Mouse (Mus musculus) left cerebral cortex, postnatal 25 days (tissue): Measurements from ENCODE around the gene Olfr1390. TPM values are rescaled to one million over a fixed set of nuclear protein-coding genes. Genes with fewer than 3 reads are reported as not detected.
"Not testable (repeated sequence)": the region's sequence is repeated elsewhere in the genome, so short reads cannot be mapped to it uniquely, and the experiment has no call there.

ENCODE experiments used
- DNase-seq, 2 experiments: peaks; one replicate each; pipeline ENCODE4 v3.0.0; 2022; ENCODE audit warnings: low spot score in 2 of 2, mixed read lengths in 1 of 2
- intact Hi-C: fragments of 180-260 bp; cut with DNase I; formaldehyde crosslinking; loops from one replicate; pipeline ENCODE4 v1.15.1; 2025
- total RNA-seq, 2 experiments: library from RNA; stranded (reverse); gene quantifications; 2 replicates each; pipeline ENCODE4 v1.2.3; 2021

Olfr1390 gene
- not detected for total RNA-seq

DNA sequence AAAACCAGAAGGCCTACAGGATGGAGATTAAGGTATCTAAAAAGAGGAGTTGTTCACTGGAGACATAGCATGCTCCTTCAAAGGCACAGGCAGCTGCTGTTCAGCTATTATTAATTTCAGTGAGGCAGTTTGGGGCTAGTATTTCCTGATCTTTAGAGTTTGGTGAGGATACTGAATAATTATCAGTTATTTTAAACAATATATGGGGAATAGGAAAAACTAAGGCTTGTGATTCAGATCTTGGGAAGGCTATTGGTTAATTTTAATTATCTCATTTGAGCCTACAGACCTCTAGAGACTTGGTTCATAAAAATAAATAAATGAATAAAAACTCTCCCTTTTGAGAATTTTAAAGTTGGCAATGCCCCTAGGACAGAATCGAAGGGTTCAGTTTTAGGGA, at the start of gene Olfr1390:
TSS of gene Olfr1390 (plus strand) at position 301 of the 400 bp plus-strand sequence.
- intact Hi-C loops = no loop called here
- DNase-seq = no peak

DNA sequence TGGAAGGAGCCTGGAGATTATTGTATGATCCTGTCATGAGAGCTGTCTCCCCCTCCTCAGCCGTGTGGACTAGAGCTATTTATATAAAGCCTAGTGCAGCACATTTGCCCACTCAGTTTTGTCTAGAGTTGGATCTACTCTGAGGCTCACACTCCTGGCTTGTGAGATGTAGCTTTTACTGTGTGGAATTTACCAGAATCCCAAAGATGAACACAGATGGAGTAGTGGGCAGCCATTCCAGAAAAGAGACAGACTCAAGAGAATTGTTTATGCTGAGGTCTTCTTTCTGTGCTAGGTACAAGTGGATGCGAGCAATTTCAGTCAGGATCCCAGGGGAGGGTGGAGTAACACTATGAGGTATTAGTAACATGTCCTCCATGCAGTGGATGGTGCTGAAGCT, 47.7 kb upstream of the Olfr1390 start:
- intact Hi-C loops = loop anchor here (2.0 kb wide), 1 partner anchor 40 kb away; no protein-coding TSS in a partner anchor

DNA sequence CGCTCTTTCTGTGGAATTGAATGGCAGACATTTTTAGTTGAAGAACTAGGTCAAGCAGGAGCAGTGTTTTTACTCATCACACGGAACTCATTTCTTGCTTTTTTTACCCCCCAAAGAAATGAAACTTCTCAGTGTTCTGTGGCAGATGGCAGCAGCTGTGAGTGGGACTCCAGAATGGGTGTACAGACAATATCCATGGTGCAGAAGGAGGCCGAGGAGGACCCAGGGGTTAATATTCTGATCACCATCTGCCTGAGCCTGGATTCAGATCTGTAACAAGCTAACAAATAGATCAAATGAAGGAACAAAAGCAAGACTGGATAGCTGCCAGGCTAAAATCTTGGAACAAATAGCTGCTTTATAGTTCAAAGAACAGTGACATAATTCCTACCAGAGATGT, 42.2 kb upstream of the Olfr1390 start:
- intact Hi-C loops = loop anchor here (2.0 kb wide), 2 partner anchors 14 to 36 kb away; no protein-coding TSS in a partner anchor
- DNase-seq = peak; percentile 53 to 87

More for the DNA sequence above, 47.7 kb upstream of the Olfr1390 start:
- DNase-seq = peak; percentile 31 to 90

DNA sequence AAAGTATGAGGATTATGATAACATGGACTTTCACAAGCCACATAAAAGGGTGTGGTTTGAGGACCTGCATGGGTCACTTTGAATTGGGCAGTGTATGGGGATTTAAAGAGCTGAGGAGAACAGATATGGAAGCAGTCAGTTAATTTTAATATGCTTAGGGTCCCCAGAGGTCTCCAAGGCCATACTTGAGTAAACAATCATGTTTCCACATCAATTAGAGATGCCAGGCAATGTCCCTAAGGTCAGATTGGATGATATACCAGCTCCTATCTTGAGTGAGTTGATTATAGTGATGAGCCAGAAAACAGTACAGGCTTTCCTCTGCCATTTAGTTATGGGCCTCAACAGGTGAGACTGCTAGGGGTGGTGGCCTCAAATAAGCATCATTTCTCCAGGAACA, 30.5 kb upstream of the Olfr1390 start, which contains the start of gene Olfr10:
TSS of gene Olfr10 (plus strand) at position 301 of the 400 bp plus-strand sequence.
- intact Hi-C loops = no loop called here
- no peak for DNase-seq

DNA sequence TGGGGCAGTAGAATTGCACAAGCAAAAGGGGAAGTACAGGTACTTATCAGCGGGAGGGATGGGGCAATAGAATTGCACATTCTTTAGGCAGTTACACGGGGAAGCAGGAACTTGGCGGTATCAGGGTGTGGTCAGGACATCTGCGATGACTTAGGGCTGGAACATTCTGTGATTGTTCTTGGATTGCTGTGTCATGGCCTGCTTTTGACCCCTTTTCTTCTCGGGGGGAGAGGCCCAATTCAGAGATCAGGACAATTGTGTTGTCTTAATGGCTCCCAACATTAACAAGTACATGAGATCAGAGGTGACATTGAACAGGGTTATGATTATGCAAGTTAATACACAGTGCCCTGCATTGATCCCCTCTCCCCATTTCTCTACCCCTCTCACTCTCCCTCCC, 26.4 kb upstream of the Olfr1390 start:
- intact Hi-C loops, DNase-seq: not testable (repeated sequence)

DNA sequence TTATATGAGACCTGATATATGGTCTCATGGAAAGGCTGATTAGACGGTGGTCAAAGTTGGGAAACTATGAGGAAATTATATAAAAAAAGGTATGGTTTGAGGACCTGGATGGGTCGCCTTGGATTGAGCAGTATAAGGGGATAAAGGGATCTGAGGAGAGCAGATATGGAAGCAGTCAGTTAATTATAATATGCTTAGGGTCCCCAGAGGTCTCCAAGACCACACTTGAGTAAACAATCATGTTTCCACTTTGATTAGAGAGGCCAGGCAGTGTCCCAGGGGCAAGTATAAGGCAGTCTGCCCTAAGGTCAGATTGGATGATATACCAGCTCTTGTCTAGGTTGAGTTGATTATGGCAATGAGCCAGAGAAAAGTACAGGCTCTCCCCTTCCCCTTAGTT, 12.5 kb upstream of the Olfr1390 start, which contains the start of gene Olfr1391:
TSS of gene Olfr1391 (plus strand) at position 301 of the 400 bp plus-strand sequence.
- intact Hi-C loops = no loop called here
- DNase-seq = no peak

DNA sequence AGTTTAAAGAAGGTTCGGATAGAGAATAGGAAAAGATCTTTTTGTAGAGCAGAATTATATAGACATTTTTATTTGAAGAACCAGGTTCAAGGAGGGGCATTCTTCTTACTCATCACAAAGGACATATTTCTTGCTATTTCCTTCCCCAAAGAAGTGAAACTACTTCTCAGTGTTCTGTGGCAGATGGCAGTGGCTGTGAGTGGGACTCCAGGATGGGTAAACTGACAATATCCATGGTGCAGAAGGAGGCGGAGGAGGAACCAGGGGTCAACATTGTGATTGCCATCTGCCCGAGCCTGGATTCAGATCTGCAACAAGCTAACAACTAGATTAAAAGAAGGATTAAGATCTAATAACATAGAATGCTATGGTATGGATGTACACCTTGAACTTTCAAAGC, 8.3 kb upstream of the Olfr1390 start:
- peak; percentile 13 to 76 for DNase-seq
- intact Hi-C loops = loop anchor here (2.0 to 5.0 kb wide), 2 partner anchors 40 to 191 kb away; partner anchors contain the start of gene Olfr1383

DNA sequence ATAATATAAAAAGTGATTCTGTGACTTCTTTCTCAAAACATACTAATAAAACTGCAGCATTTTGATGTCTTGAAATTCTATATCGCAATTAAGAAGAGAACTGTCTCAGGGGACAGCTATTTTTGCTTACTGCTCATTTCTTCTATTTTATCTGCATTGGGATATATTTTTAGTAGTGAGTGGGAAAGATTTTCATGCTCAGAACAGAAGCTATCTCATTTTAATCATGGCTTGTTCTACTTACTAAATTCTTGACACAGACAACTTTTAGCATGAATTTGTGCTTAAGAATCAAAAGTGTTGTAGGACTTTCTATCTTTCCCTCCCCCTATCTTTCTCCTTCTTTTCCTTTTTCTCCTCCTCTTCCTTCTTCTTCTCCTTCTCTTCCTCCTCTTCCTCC, 5.3 kb upstream of the Olfr1390 start:
- DNase-seq = peak in 1 of 2 experiments; percentile 43
- intact Hi-C loops = loop anchor here (2.0 to 5.0 kb wide), 2 partner anchors 37 to 188 kb away; partner anchors contain the start of gene Olfr1383

DNA sequence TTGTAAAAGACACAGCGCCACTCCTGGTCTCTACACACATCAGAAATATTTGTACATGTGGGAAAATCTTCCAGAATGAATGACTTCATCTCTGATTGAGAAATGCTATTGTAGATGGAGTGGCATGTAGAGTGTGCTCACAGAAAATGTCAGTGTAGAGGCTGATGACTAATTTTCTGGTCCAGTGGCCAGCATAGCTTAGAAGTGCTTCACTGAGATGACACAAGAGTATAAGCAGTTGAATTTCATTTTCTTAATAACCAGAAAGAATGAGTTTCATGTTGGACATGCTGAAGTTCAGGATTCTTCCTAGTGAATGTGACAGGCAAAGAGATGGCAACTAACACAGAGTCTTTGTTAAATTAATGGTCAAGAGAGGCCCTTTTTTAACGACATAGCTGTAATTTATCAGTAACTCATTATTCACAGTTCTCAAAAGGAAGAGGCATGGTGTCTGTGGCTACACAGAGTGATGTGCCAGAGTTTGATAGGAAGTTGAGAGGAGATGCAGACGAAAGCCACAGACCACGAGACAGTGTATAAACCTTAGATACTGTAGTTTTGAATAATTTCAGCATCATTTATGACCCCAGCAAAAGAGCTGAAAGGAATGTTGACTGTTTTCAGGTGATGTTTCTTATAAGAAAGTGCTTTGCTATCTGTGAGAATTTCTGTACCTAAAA, 2.3 kb downstream of the Olfr1390 start:
- intact Hi-C loops = no loop called here
- DNase-seq = no peak

DNA sequence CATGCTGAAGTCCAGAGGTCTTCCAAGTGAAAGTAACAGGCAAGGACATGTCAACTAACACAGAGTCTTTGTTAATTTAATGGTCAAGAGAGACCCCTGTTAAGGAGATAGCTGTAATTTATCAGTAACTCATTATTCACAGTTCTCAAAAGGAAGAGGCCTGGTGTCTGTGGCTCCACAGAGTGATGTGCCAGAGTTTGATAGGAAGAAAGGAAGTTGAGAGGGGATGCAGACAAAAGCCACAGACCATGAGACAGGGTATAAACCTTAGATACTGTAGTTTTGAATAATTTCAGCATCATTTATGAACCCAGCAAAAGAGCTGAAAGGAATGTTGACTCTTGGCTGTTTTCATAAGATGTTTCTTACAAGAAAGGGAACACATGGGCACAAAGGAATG, 48.1 kb downstream of the Olfr1390 start:
- no peak for DNase-seq
- intact Hi-C loops = loop anchor here (1.0 kb wide), 1 partner anchor 47 kb away; no protein-coding TSS in a partner anchor

DNA sequence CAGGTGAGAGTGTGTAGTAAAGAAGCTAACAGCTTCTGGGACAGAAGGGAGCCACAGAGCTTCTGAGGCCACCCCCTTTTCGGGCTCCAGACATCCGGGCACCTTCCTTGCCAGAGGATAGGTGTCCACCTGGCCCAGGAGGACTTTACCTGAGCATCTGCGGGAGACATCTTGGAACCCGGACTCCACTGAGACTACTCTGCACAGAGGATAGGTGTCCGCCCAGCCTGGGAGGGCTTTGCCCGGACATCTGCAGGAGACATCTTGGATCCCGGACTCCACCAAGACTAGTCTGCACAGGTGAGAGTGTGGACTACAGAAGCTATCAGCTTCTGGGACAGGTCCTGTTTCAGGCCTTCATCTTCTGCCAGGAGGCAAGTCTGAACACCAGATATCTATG, 51.1 kb downstream of the Olfr1390 start:
- intact Hi-C loops, DNase-seq: not testable (repeated sequence)

Other genes with a start within 250 kb of the Olfr1390 start
- gene Olfr1396, start 220.3 kb upstream of the Olfr1390 start, total RNA-seq = not detected
- not detected for gene Olfr1395, start 192.9 kb upstream of the Olfr1390 start, total RNA-seq
- gene Olfr1394, start 180.8 kb upstream of the Olfr1390 start, total RNA-seq = not detected
- gene Btnl9, start 148.0 kb upstream of the Olfr1390 start, total RNA-seq = under 1 TPM in 1 of 2 experiments, not detected in 1; 0.07 TPM
- 10 to 100 TPM; 51.8 to 58.5 TPM for gene Zfp62, start 131.9 kb upstream of the Olfr1390 start, total RNA-seq
- gene Mgat1, start 91.0 kb upstream of the Olfr1390 start, total RNA-seq = 10 to 100 TPM; 69.0 to 79.2 TPM
- gene Olfr1393, start 56.9 kb upstream of the Olfr1390 start, total RNA-seq = under 1 TPM; 0.23 to 0.34 TPM
- gene Olfr1392, start 49.9 kb upstream of the Olfr1390 start, total RNA-seq = under 1 TPM in 1 of 2 experiments, not detected in 1; 0.14 TPM
- gene Olfr10, start 30.4 kb upstream of the Olfr1390 start, total RNA-seq = not detected
- gene Olfr1391, start 12.4 kb upstream of the Olfr1390 start, total RNA-seq = not detected
- gene Olfr1389, start 87.9 kb downstream of the Olfr1390 start, total RNA-seq = not detected
- under 1 TPM; 0.18 to 0.34 TPM for gene Olfr1388, start 101.4 kb downstream of the Olfr1390 start, total RNA-seq
- gene Olfr1387, start 120.2 kb downstream of the Olfr1390 start, total RNA-seq = not detected
- not detected for gene Olfr1386, start 129.9 kb downstream of the Olfr1390 start, total RNA-seq
- not detected for gene Olfr1385, start 153.9 kb downstream of the Olfr1390 start, total RNA-seq
- gene Olfr1384, start 171.5 kb downstream of the Olfr1390 start, total RNA-seq = not detected
- gene Olfr1383, start 184.5 kb downstream of the Olfr1390 start, total RNA-seq = not detected
- gene Olfr1382, start 193.1 kb downstream of the Olfr1390 start, total RNA-seq = not detected
- gene Olfr1381, start 208.3 kb downstream of the Olfr1390 start, total RNA-seq = not detected
- not detected for gene Olfr1380, start 221.7 kb downstream of the Olfr1390 start, total RNA-seq